Mouse (Mus musculus): ENCODE measurements at regions not wholly inside any gene's neighbourhood (a gene's known extent, or its start where the extent isn't known, plus 50 kb on each side); places are given as distances from the start of the nearest gene placed in this dataset.

- DNase-seq (ENCODE audit: low read depth, low spot score) = no peak
Measured at GRCm38 (mm10) chr10:66796296-66796695, 299.6 kb upstream of the Jmjd1c start.

- no peak for DNase-seq (ENCODE audit: low read depth, low spot score)
Measured at GRCm38 (mm10) chr10:66802691-66803090, 293.2 kb upstream of the Jmjd1c start.

- peak; percentile 55 for DNase-seq (ENCODE audit: low read depth, low spot score)
Measured at GRCm38 (mm10) chr10:66807261-66807968, 288.5 kb upstream of the Jmjd1c start.

- peak; percentile 38 for DNase-seq (ENCODE audit: low read depth, low spot score)
Measured at GRCm38 (mm10) chr10:66812515-66813260, 283.2 kb upstream of the Jmjd1c start.

GRCm38 (mm10) chr10:66813850-66814564, 281.9 kb upstream of the Jmjd1c start:
- peak; percentile 48 for DNase-seq (ENCODE audit: low read depth, low spot score)

GRCm38 (mm10) chr10:66814565-66815201, 281.2 kb upstream of the Jmjd1c start:
- peak; percentile 91 for DNase-seq (ENCODE audit: low read depth, low spot score)

- no peak for DNase-seq (ENCODE audit: low read depth, low spot score)
Measured at GRCm38 (mm10) chr10:66815951-66816350, 280.0 kb upstream of the Jmjd1c start.

- peak; percentile 79 for DNase-seq (ENCODE audit: low read depth, low spot score)
Measured at GRCm38 (mm10) chr10:66816776-66817175, 279.1 kb upstream of the Jmjd1c start.

- peak; percentile 29 for DNase-seq (ENCODE audit: low read depth, low spot score)
Measured at GRCm38 (mm10) chr10:66817876-66818275, 278.0 kb upstream of the Jmjd1c start.

- no peak for DNase-seq (ENCODE audit: low read depth, low spot score)
Measured at GRCm38 (mm10) chr10:66819517-66819916, 276.4 kb upstream of the Jmjd1c start.

- no peak for DNase-seq (ENCODE audit: low read depth, low spot score)
Measured at GRCm38 (mm10) chr10:66825737-66826136, 270.2 kb upstream of the Jmjd1c start.

- no peak for DNase-seq (ENCODE audit: low read depth, low spot score)
Measured at GRCm38 (mm10) chr10:66826327-66826726, 269.6 kb upstream of the Jmjd1c start.

- DNase-seq (ENCODE audit: low read depth, low spot score) = no peak
Measured at GRCm38 (mm10) chr10:66834974-66835373, 261.0 kb upstream of the Jmjd1c start.

- DNase-seq (ENCODE audit: low read depth, low spot score) = no peak
Measured at GRCm38 (mm10) chr10:66839058-66839457, 256.9 kb upstream of the Jmjd1c start.

GRCm38 (mm10) chr10:66843258-66843657, 252.7 kb upstream of the Jmjd1c start:
- DNase-seq (ENCODE audit: low read depth, low spot score) = no peak

- no peak for DNase-seq (ENCODE audit: low read depth, low spot score)
Measured at GRCm38 (mm10) chr10:66848778-66849177, 247.1 kb upstream of the Jmjd1c start.

- DNase-seq (ENCODE audit: low read depth, low spot score) = no peak
Measured at GRCm38 (mm10) chr10:66849681-66850080, 246.2 kb upstream of the Jmjd1c start.

GRCm38 (mm10) chr10:66850972-66851478, 244.9 kb upstream of the Jmjd1c start:
- DNase-seq (ENCODE audit: low read depth, low spot score) = no peak

- no peak for DNase-seq (ENCODE audit: low read depth, low spot score)
Measured at GRCm38 (mm10) chr10:66851841-66852240, 244.1 kb upstream of the Jmjd1c start.

GRCm38 (mm10) chr10:66852708-66853107, 243.2 kb upstream of the Jmjd1c start:
- no peak for DNase-seq (ENCODE audit: low read depth, low spot score)

- DNase-seq (ENCODE audit: low read depth, low spot score) = peak; percentile 77
Measured at GRCm38 (mm10) chr10:66853258-66853657, 242.7 kb upstream of the Jmjd1c start.

GRCm38 (mm10) chr10:66854895-66855294, 241.0 kb upstream of the Jmjd1c start:
- DNase-seq (ENCODE audit: low read depth, low spot score) = no peak

Data from ES-CJ7 (cell line).